Mouse (Mus musculus): ENCODE results near the gene Cttnbp2nl.

GRCm38 (mm10) chr3:105040002-105040401, 12.9 kb downstream of the Cttnbp2nl start:
- no peak for TF ChIP-seq CTCF (IDR thresholded peaks at IDR 0.05; ENCODE audit: extremely low read depth, insufficient read depth, insufficient read length, insufficient replicate concordance)
- TF ChIP-seq POLR2A (IDR thresholded peaks at IDR 0.05; ENCODE audit: low read depth, low read length), result no peak

All from spleen, adult 2 months (tissue).